Mouse (Mus musculus) G1E (cell line): Measurements from ENCODE around the gene Rab13. TPM values are rescaled to one million over a fixed set of nuclear protein-coding genes. Genes with fewer than 3 reads are reported as not detected.
A peak's percentile ranks its signal among the peaks of the same experiment; 100 is the strongest.

Experiments used
- ATAC-seq: 2 replicates; pipeline ENCODE4 v1.8.0; 2016; ENCODE audit warnings: mild to moderate bottlenecking; ENCODE audit not compliant: insufficient number of reproducible peaks, poor library complexity, low FRiP score, severe bottlenecking; ENCODE audit errors: extremely low read depth
- DNase-seq: peaks from one replicate; pipeline ENCODE4 v3.0.0; 2012; ENCODE audit warnings: low spot score
- H3K27me3 ChIP-seq: 2 replicates; pipeline ENCODE4 v1.6.1; 2012; ENCODE audit warnings: mild to moderate bottlenecking, low read length, inconsistent platforms; ENCODE audit not compliant: insufficient read depth
- H3K36me3 ChIP-seq: replicated peaks from 2 replicates; pipeline ENCODE3; 2012; ENCODE audit warnings: mild to moderate bottlenecking, inconsistent platforms
- H3K4me1 ChIP-seq: 2 replicates; pipeline ENCODE4 v1.6.1; 2012; ENCODE audit warnings: low read depth, low read length, inconsistent platforms, mixed read lengths; ENCODE audit not compliant: insufficient read depth
- H3K4me3 ChIP-seq: 2 replicates; pipeline ENCODE4 v1.5.1; 2012; ENCODE audit warnings: low read depth, mild to moderate bottlenecking, inconsistent platforms, low read length, moderate library complexity, mixed read lengths
- H3K9me3 ChIP-seq: replicated peaks from 2 replicates; pipeline ENCODE4 v1.6.1; 2012; ENCODE audit warnings: inconsistent platforms
- CTCF ChIP-seq: IDR thresholded peaks from 2 replicates; pipeline ENCODE4 v1.5.1; 2012; ENCODE audit warnings: low read depth, low read length, inconsistent platforms, mixed read lengths
- GATA1 ChIP-seq: IDR thresholded peaks from 2 replicates; pipeline ENCODE4 v1.6.1; 2012; ENCODE audit warnings: borderline replicate concordance, low read length, inconsistent platforms, mixed read lengths
- GATA2 ChIP-seq: IDR thresholded peaks from 2 replicates; pipeline ENCODE4 v1.6.1; 2012; ENCODE audit warnings: low read depth, low read length, inconsistent platforms, borderline replicate concordance
- POLR2AphosphoS5 ChIP-seq: IDR thresholded peaks from 2 replicates; pipeline ENCODE4 v1.6.1; 2012; ENCODE audit warnings: low read depth, low read length, inconsistent platforms; ENCODE audit not compliant: insufficient replicate concordance
- TAL1 ChIP-seq: conservative IDR thresholded peaks from 2 replicates; pipeline ENCODE4 v1.6.1; 2012; ENCODE audit warnings: low read depth, low read length, inconsistent platforms, mixed read lengths
- polyA plus RNA-seq: library from polyadenylated mRNA; stranded (reverse); fragments of >175 nt; gene quantifications from 2 replicates; pipeline ENCODE4 v1.2.3, GENCODE M21; 2012
- total RNA-seq, 2 experiments: library from RNA; stranded (forward) in 1 of 2; stranded (reverse) in 1 of 2; fragments of 200-1000 nt in 1 of 2; fragments of >200 nt in 1 of 2; fragmentation: Nextera tagmentation in 1 of 2; gene quantifications; 2 replicates each; pipeline ENCODE4 v1.2.3; 2014 to 2017

Gene Rab13
- total and polyA plus RNA-seq, 3 experiments = 2.4 to 6.1 TPM; not detected in 1

- Histone ChIP-seq H3K27me3 (peaks cover 10% of the 10 kb centered on the region), H3K4me1 (no peaks in the 10 kb centered on the region), H3K9me3 (no peaks in the 10 kb centered on the region), H3K4me3 (no peak overlapping the region), H3K36me3 (peaks cover 2% of the 10 kb centered on the region)
- DNase-seq (no peak), ATAC-seq (no peak)
- TF ChIP-seq CTCF (no peak), GATA1 (no peak), GATA2 (no peak), TAL1 (no peak), POLR2AphosphoS5 (no peak)
Observed at GRCm38 (mm10) chr3:90202884-90203283, 10.6 kb upstream of the Rab13 start.

- H3K4me1 ChIP-seq = no peaks in the 10 kb centered on the region
- no peak overlapping the region for H3K4me3 ChIP-seq
- no peaks in the 10 kb centered on the region for H3K9me3 ChIP-seq
- TF ChIP-seq POLR2AphosphoS5 = no peak
- TF ChIP-seq TAL1 = no peak
- DNase-seq (no peak), ATAC-seq (no peak)
- peaks cover 8% of the 10 kb centered on the region for H3K27me3 ChIP-seq
- peaks cover 9% of the 10 kb centered on the region for H3K36me3 ChIP-seq
Observed at GRCm38 (mm10) chr3:90203619-90204018, 9.9 kb upstream of the Rab13 start.

- TF ChIP-seq TAL1 (no peak), GATA1 (no peak), CTCF (no peak), POLR2AphosphoS5 (no peak)
- H3K36me3 ChIP-seq = peaks cover 18% of the 10 kb centered on the region
- peaks cover 8% of the 10 kb centered on the region for H3K27me3 ChIP-seq
- no peaks in the 10 kb centered on the region for H3K9me3 ChIP-seq
- no peak overlapping the region for H3K4me3 ChIP-seq
- DNase-seq (no peak), ATAC-seq (no peak)
- H3K4me1 ChIP-seq = no peaks in the 10 kb centered on the region
Observed at GRCm38 (mm10) chr3:90204582-90204981, 8.9 kb upstream of the Rab13 start.

GRCm38 (mm10) chr3:90208662-90209061, 4.8 kb upstream of the Rab13 start:
- TF ChIP-seq CTCF (no peak), TAL1 (no peak), GATA1 (no peak), POLR2AphosphoS5 (peak; percentile 23; the same call in 1 of the 2 replicates)
- Histone ChIP-seq H3K4me3 (no peak overlapping the region), H3K4me1 (peaks cover 21% of the 10 kb centered on the region), H3K9me3 (no peaks in the 10 kb centered on the region), H3K36me3 (peaks cover 50% of the 10 kb centered on the region), H3K27me3 (no peaks in the 10 kb centered on the region; the same call in 1 of the 2 replicates)
- DNase-seq (no peak), ATAC-seq (no peak)

- Histone ChIP-seq H3K4me1 (peaks cover 26% of the 10 kb centered on the region), H3K9me3 (no peaks in the 10 kb centered on the region), H3K36me3 (peaks cover 50% of the 10 kb centered on the region), H3K27me3 (no peaks in the 10 kb centered on the region), H3K4me3 (no peak overlapping the region)
- TF ChIP-seq GATA2 = no peak
- TF ChIP-seq GATA1 = no peak
- peak; percentile 22; the same call in 1 of the 2 replicates for TF ChIP-seq POLR2AphosphoS5
- TF ChIP-seq TAL1 = no peak
- no peak for TF ChIP-seq CTCF
- ATAC-seq (no peak), DNase-seq (no peak)
Observed at GRCm38 (mm10) chr3:90209908-90210566, 3.5 kb upstream of the Rab13 start.

- no peaks in the 10 kb centered on the region for H3K27me3 ChIP-seq
- ATAC-seq = no peak
- H3K9me3 ChIP-seq = no peaks in the 10 kb centered on the region
- no peak for DNase-seq
- TF ChIP-seq GATA2 (no peak), POLR2AphosphoS5 (peak; percentile 70; the same call in 1 of the 2 replicates), CTCF (no peak)
- peak overlapping the region; percentile 93 for H3K4me3 ChIP-seq
- H3K4me1 ChIP-seq = peaks cover 26% of the 10 kb centered on the region
- H3K36me3 ChIP-seq = peaks cover 50% of the 10 kb centered on the region
Observed at GRCm38 (mm10) chr3:90211475-90212398, 1.8 kb upstream of the Rab13 start.

- ATAC-seq (no peak), DNase-seq (no peak)
- Histone ChIP-seq H3K9me3 (no peaks in the 10 kb centered on the region), H3K4me1 (peaks cover 26% of the 10 kb centered on the region), H3K36me3 (peaks cover 49% of the 10 kb centered on the region), H3K27me3 (no peaks in the 10 kb centered on the region), H3K4me3 (peak overlapping the region; percentile 93)
- TF ChIP-seq GATA1 (no peak), CTCF (no peak), TAL1 (no peak), POLR2AphosphoS5 (no peak), GATA2 (no peak)
Observed at GRCm38 (mm10) chr3:90212723-90213122, 772 bp upstream of the Rab13 start.
